Mouse (Mus musculus) neural tube, embryonic 12.5 days (tissue): ENCODE data around the gene Nucks1. TPM values are rescaled to one million over a fixed set of nuclear protein-coding genes. Genes with fewer than 3 reads are reported as not detected.
A peak's percentile ranks its signal among the peaks of the same experiment; 100 is the strongest.

Experiments used
- ATAC-seq: fragments of 200-750 bp; cut with Nextera tagmentation; 2 replicates; pipeline ENCODE4 v1.8.0; 2017; ENCODE audit warnings: low read depth, mild to moderate bottlenecking, moderate TSS enrichment, moderate library complexity; ENCODE audit not compliant: low FRiP score
- H3K27ac ChIP-seq: fragments of 300-500 bp; sonication (generic); 2 replicates; pipeline ENCODE4 v1.5.1; 2016
- H3K27me3 ChIP-seq: fragments of 300-500 bp; sonication (generic); replicated peaks from 2 replicates; pipeline ENCODE4 v1.6.1; 2016; ENCODE audit warnings: mild to moderate bottlenecking
- H3K36me3 ChIP-seq: fragments of 300-500 bp; sonication (generic); 2 replicates; pipeline ENCODE4 v1.6.1; 2016; ENCODE audit warnings: mild to moderate bottlenecking
- H3K4me1 ChIP-seq: fragments of 300-500 bp; sonication (generic); 2 replicates; pipeline ENCODE4 v1.6.1; 2016
- H3K4me2 ChIP-seq: fragments of 300-500 bp; sonication (generic); replicated peaks from 2 replicates; pipeline ENCODE4 v1.6.1; 2016; ENCODE audit warnings: mild to moderate bottlenecking
- H3K4me3 ChIP-seq: fragments of 300-500 bp; sonication (generic); 2 replicates; pipeline ENCODE4 v1.5.1; 2016
- H3K9ac ChIP-seq: fragments of 300-500 bp; sonication (generic); 2 replicates; pipeline ENCODE4 v1.6.1; 2016; ENCODE audit warnings: mild to moderate bottlenecking
- H3K9me3 ChIP-seq: fragments of 300-500 bp; sonication (generic); 2 replicates; pipeline ENCODE4 v1.6.1; 2016; ENCODE audit warnings: mild to moderate bottlenecking
- WGBS: fragments of 180-500 bp; shearing (Covaris S2); methylation state at CpG from one replicate; pipeline ENCODE4 v1.1.7; 2016; 5-methylcytosine and 5-hydroxymethylcytosine counted together
- polyA plus RNA-seq: library from polyadenylated mRNA; unstranded; fragments of >200 nt; fragmentation: Nextera tagmentation; extraction: Ambion mirVana; gene quantifications from 2 replicates; pipeline ENCODE4 v1.2.1, GENCODE M21; 2016

The Nucks1 gene
- polyA plus RNA-seq, 1 experiment from 2014 or later, result 91.4 TPM

- Histone ChIP-seq H3K27ac (no peak overlapping the region), H3K36me3 (no peaks in the 10 kb centered on the region), H3K9ac (no peak overlapping the region), H3K4me2 (no peak overlapping the region), H3K4me1 (peaks cover 5% of the 10 kb centered on the region), H3K27me3 (peaks cover 9% of the 10 kb centered on the region; the same call in 1 of the 2 replicates), H3K4me3 (no peak overlapping the region), H3K9me3 (no peaks in the 10 kb centered on the region)
- no peak for ATAC-seq
- WGBS, result 76% methylated on average over 5 of the region's 5 CpGs
These were observed 47.1 kb downstream of the Nucks1 start for GRCm38 (mm10) chr1:131957416-131957815.

- Histone ChIP-seq H3K36me3 (no peaks in the 10 kb centered on the region), H3K27me3 (peaks cover 22% of the 10 kb centered on the region)
These were observed 50.7 kb downstream of the Nucks1 start for GRCm38 (mm10) chr1:131961004-131961403.

GRCm38 (mm10) chr1:131962606-131963084 is 52.3 kb downstream of the Nucks1 start, which contains the start of gene Slc45a3:
Gene Slc45a3, plus strand, starts transcription at chr1:131962967.
- Histone ChIP-seq H3K27ac (no peak within 1 kb of the TSS), H3K4me2 (peak within 1 kb of the TSS; percentile 98)
- under 1% methylated on average over 35 of the region's 35 CpGs for WGBS

More at GRCm38 (mm10) chr1:131961004-131961403, 50.7 kb downstream of the Nucks1 start:
- 56% methylated on average over 2 of the region's 2 CpGs for WGBS
- H3K4me3 ChIP-seq, result no peak overlapping the region
- no peaks in the 10 kb centered on the region for H3K9me3 ChIP-seq
- peaks cover 23% of the 10 kb centered on the region for H3K4me1 ChIP-seq
- no peak overlapping the region for H3K4me2 ChIP-seq
- no peak overlapping the region for H3K27ac ChIP-seq
- H3K9ac ChIP-seq, result no peak overlapping the region
- ATAC-seq, result no peak

GRCm38 (mm10) chr1:131963085-131963951 is 53.0 kb downstream of the Nucks1 start:
- Histone ChIP-seq H3K4me2 (peak overlapping the region; percentile 98), H3K27me3 (peaks cover 22% of the 10 kb centered on the region)

More at GRCm38 (mm10) chr1:131962606-131963084, 52.3 kb downstream of the Nucks1 start, which contains the start of gene Slc45a3:
- Histone ChIP-seq H3K9ac (peak within 1 kb of the TSS; percentile 80), H3K9me3 (no peaks in the 10 kb centered on the region), H3K27me3 (peaks cover 22% of the 10 kb centered on the region), H3K4me1 (peaks cover 33% of the 10 kb centered on the region), H3K36me3 (no peaks in the 10 kb centered on the region), H3K4me3 (peak within 1 kb of the TSS; percentile 84)
- peak; percentile 51 for ATAC-seq

GRCm38 (mm10) chr1:131964100-131964499 is 53.8 kb downstream of the Nucks1 start:
- no peak overlapping the region for H3K27ac ChIP-seq
- H3K36me3 ChIP-seq, result no peaks in the 10 kb centered on the region
- peaks cover 33% of the 10 kb centered on the region for H3K4me1 ChIP-seq
- peak overlapping the region; percentile 80; the same call in 1 of the 2 replicates for H3K9ac ChIP-seq
- H3K27me3 ChIP-seq, result peaks cover 22% of the 10 kb centered on the region
- H3K4me2 ChIP-seq, result peak overlapping the region; percentile 98
- peak overlapping the region; percentile 84 for H3K4me3 ChIP-seq
- 29% methylated on average over 5 of the region's 5 CpGs for WGBS
- ATAC-seq, result no peak
- H3K9me3 ChIP-seq, result no peaks in the 10 kb centered on the region

More at GRCm38 (mm10) chr1:131963085-131963951, 53.0 kb downstream of the Nucks1 start:
- Histone ChIP-seq H3K36me3 (no peaks in the 10 kb centered on the region), H3K4me1 (peaks cover 33% of the 10 kb centered on the region), H3K4me3 (peak overlapping the region; percentile 84), H3K9ac (peak overlapping the region; percentile 80), H3K27ac (no peak overlapping the region), H3K9me3 (no peaks in the 10 kb centered on the region)
- under 1% methylated on average over 70 of the region's 76 CpGs for WGBS
- peak; percentile 79 for ATAC-seq

- WGBS, result 74% methylated on average over 7 of the region's 7 CpGs
- H3K4me3 ChIP-seq, result peak overlapping the region; percentile 84
- no peaks in the 10 kb centered on the region for H3K9me3 ChIP-seq
- H3K4me1 ChIP-seq, result peaks cover 33% of the 10 kb centered on the region
- no peak for ATAC-seq
- H3K9ac ChIP-seq, result no peak overlapping the region
- peak overlapping the region; percentile 98 for H3K4me2 ChIP-seq
- no peak overlapping the region for H3K27ac ChIP-seq
- H3K36me3 ChIP-seq, result no peaks in the 10 kb centered on the region
- peaks cover 22% of the 10 kb centered on the region for H3K27me3 ChIP-seq
These were observed 54.2 kb downstream of the Nucks1 start for GRCm38 (mm10) chr1:131964580-131964979.

- Histone ChIP-seq H3K9me3 (no peaks in the 10 kb centered on the region), H3K9ac (0 out of 2 replicates have a peak overlapping the region, but pooled peaks have one; percentile 13), H3K27me3 (peaks cover 16% of the 10 kb centered on the region), H3K4me3 (no peak overlapping the region), H3K4me1 (peaks cover 46% of the 10 kb centered on the region), H3K27ac (no peak overlapping the region), H3K4me2 (peak overlapping the region; percentile 20), H3K36me3 (no peaks in the 10 kb centered on the region)
- no peak for ATAC-seq
- 45% methylated on average over 5 of the region's 5 CpGs for WGBS
These were observed 55.5 kb downstream of the Nucks1 start for GRCm38 (mm10) chr1:131965818-131966217.

GRCm38 (mm10) chr1:131967336-131967735 is 57.0 kb downstream of the Nucks1 start:
- Histone ChIP-seq H3K4me1 (peaks cover 61% of the 10 kb centered on the region), H3K36me3 (no peaks in the 10 kb centered on the region), H3K27me3 (peaks cover 13% of the 10 kb centered on the region), H3K9ac (no peak overlapping the region), H3K27ac (no peak overlapping the region), H3K4me2 (no peak overlapping the region), H3K9me3 (no peaks in the 10 kb centered on the region), H3K4me3 (no peak overlapping the region)
- WGBS, result 82% methylated on average over 7 of the region's 7 CpGs
- no peak for ATAC-seq

- WGBS, result 46% methylated on average over 3 of the region's 3 CpGs
- no peaks in the 10 kb centered on the region for H3K9me3 ChIP-seq
- no peak overlapping the region for H3K9ac ChIP-seq
- H3K36me3 ChIP-seq, result no peaks in the 10 kb centered on the region
- no peak for ATAC-seq
- no peak overlapping the region for H3K27ac ChIP-seq
- H3K27me3 ChIP-seq, result peaks cover 10% of the 10 kb centered on the region
- no peak overlapping the region for H3K4me3 ChIP-seq
- peaks cover 71% of the 10 kb centered on the region for H3K4me1 ChIP-seq
- H3K4me2 ChIP-seq, result no peak overlapping the region
These were observed 58.2 kb downstream of the Nucks1 start for GRCm38 (mm10) chr1:131968556-131968955.

GRCm38 (mm10) chr1:131968983-131969382 is 58.6 kb downstream of the Nucks1 start:
- Histone ChIP-seq H3K36me3 (no peaks in the 10 kb centered on the region), H3K9me3 (no peaks in the 10 kb centered on the region), H3K27me3 (peaks cover 8% of the 10 kb centered on the region), H3K9ac (no peak overlapping the region), H3K4me2 (no peak overlapping the region), H3K27ac (no peak overlapping the region), H3K4me1 (peaks cover 71% of the 10 kb centered on the region), H3K4me3 (no peak overlapping the region)
- 75% methylated on average over 6 of the region's 6 CpGs for WGBS
- no peak for ATAC-seq

GRCm38 (mm10) chr1:131969825-131970224 is 59.5 kb downstream of the Nucks1 start:
- Histone ChIP-seq H3K4me2 (no peak overlapping the region), H3K27me3 (0 out of 2 replicates have a peak, but pooled peaks cover under 1% of the 10 kb centered on the region), H3K4me1 (peaks cover 66% of the 10 kb centered on the region), H3K4me3 (no peak overlapping the region), H3K9me3 (no peaks in the 10 kb centered on the region), H3K27ac (no peak overlapping the region), H3K9ac (no peak overlapping the region), H3K36me3 (no peaks in the 10 kb centered on the region)
- 52% methylated on average over 4 of the region's 4 CpGs for WGBS
- no peak for ATAC-seq

- WGBS, result 38% methylated on average over 5 of the region's 5 CpGs
- H3K27me3 ChIP-seq, result no peaks in the 10 kb centered on the region
- H3K36me3 ChIP-seq, result no peaks in the 10 kb centered on the region
- H3K9me3 ChIP-seq, result no peaks in the 10 kb centered on the region
- no peak for ATAC-seq
- no peak overlapping the region for H3K9ac ChIP-seq
- no peak overlapping the region for H3K4me3 ChIP-seq
- peaks cover 68% of the 10 kb centered on the region for H3K4me1 ChIP-seq
- H3K27ac ChIP-seq, result peak overlapping the region; percentile 65; the same call in 1 of the 2 replicates
- peak overlapping the region; percentile 41 for H3K4me2 ChIP-seq
These were observed 60.0 kb downstream of the Nucks1 start for GRCm38 (mm10) chr1:131970322-131970660.
